Mouse (Mus musculus) spleen, adult 2 months (tissue): ENCODE results near the gene Gm2174. TPM values are rescaled to one million over a fixed set of nuclear protein-coding genes. Genes with fewer than 3 reads are reported as not detected.

ENCODE experiments used
- DNase-seq, 2 experiments: peaks; one replicate each; pipeline versions ENCODE4 v3.0.0 to v3.0.0-alpha.2; 2012 to 2021; ENCODE audit warnings: low spot score in 2 of 2, low read depth in 1 of 2
- H3K27ac ChIP-seq: fragments of 200-500 bp; 2 replicates; pipeline ENCODE4 v1.5.1; 2012; ENCODE audit warnings: low read length, inconsistent platforms; ENCODE audit not compliant: insufficient read depth
- H3K27me3 ChIP-seq: fragments of 200-500 bp; 2 replicates; pipeline ENCODE4 v1.6.1; 2012; ENCODE audit warnings: mild to moderate bottlenecking, moderate library complexity, low read length, inconsistent platforms; ENCODE audit not compliant: control insufficient read depth, insufficient read depth
- H3K36me3 ChIP-seq: fragments of 200-500 bp; 2 replicates; pipeline ENCODE4 v1.6.1; 2012; ENCODE audit warnings: mild to moderate bottlenecking, low read length, inconsistent platforms; ENCODE audit not compliant: control insufficient read depth, insufficient read depth
- H3K4me1 ChIP-seq: fragments of 200-500 bp; 2 replicates; pipeline ENCODE4 v1.6.1; 2011; ENCODE audit warnings: inconsistent platforms; ENCODE audit not compliant: control insufficient read depth, insufficient read depth, insufficient read length
- H3K4me3 ChIP-seq: fragments of 200-500 bp; 2 replicates; pipeline ENCODE4 v1.5.1; 2011; ENCODE audit warnings: mild to moderate bottlenecking, inconsistent platforms; ENCODE audit not compliant: insufficient read depth, insufficient read length; ENCODE audit errors: extremely low read depth
- CTCF ChIP-seq: fragments of 200-500 bp; IDR thresholded peaks from 2 replicates; pipeline ENCODE4 v1.5.1; 2011; ENCODE audit warnings: mild to moderate bottlenecking, inconsistent platforms; ENCODE audit not compliant: insufficient read depth, insufficient read length, insufficient replicate concordance; ENCODE audit errors: extremely low read depth
- POLR2A ChIP-seq: fragments of 200-500 bp; IDR thresholded peaks from 2 replicates; pipeline ENCODE4 v1.6.1; 2011; ENCODE audit warnings: low read depth, low read length, inconsistent platforms
- WGBS: fragments of 180-500 bp; shearing (Covaris S2); methylation state at CpG from one replicate; pipeline ENCODE4 v1.1.7; 2018; 5-methylcytosine and 5-hydroxymethylcytosine counted together
- polyA plus RNA-seq: library from polyadenylated mRNA; depleted of rRNA; stranded (reverse); fragments of >200 nt; gene quantifications from 2 replicates; pipeline ENCODE4 v1.2.3, GENCODE M21; 2012; rRNA removed

Gene Gm2174
- polyA plus RNA-seq, 1 experiment = not detected

DNA sequence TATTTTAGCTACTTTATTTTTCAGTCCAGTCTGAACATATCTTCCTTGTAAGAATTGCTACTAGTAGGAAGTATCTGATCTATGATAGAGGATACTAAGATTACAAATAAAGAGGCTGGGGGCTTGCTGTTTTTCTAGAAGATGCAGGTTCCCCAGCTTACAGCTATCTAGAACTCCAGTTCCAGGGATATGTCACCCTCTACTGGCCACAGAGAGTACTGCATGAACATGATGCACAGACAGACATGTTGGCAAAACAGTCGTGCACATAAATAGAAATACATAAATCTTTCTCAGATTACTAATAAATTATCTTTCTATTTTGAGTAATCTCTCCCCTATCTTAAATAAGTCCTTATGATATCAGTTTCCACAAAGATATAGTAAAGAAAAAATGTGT, 42.0 kb downstream of the Gm2174 start:
- H3K4me1 ChIP-seq = no peaks in the 10 kb centered on the region
- WGBS = 16% methylated on average over 1 of the region's 1 CpGs
- TF ChIP-seq POLR2A = no peak
- peak; percentile 37; the same call in 1 of the 2 replicates for TF ChIP-seq CTCF
- no peak overlapping the region for H3K4me3 ChIP-seq
- no peak overlapping the region for H3K27ac ChIP-seq
- DNase-seq = peak; percentile 40 to 60
- peaks cover 1% of the 10 kb centered on the region; the same call in 1 of the 2 replicates for H3K36me3 ChIP-seq
- no peaks in the 10 kb centered on the region for H3K27me3 ChIP-seq

DNA sequence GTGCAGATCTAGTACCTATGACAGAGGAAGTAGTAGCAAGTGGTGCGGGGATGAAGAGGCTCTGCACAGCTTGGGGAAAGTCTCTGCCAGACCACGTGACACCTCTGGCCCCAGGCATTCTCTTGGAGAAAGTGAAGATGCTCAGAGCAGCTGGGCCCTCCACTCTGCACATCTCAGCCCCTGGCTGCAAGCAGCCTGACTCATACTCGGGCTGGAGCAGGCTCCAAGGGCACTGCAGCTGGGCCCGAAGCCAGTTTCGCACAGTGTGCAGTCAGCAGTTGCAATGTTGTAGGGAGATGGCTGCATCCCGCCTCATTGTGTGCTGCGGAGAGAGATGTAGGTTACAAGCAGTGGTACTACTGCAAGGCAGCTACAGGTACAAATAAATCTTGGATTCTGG, 49.5 kb downstream of the Gm2174 start:
- TF ChIP-seq CTCF (no peak), POLR2A (no peak)
- H3K27ac ChIP-seq = no peak overlapping the region
- DNase-seq = no peak
- H3K4me1 ChIP-seq = no peaks in the 10 kb centered on the region
- no peak overlapping the region for H3K4me3 ChIP-seq
- H3K36me3 ChIP-seq = peaks cover 4% of the 10 kb centered on the region
- WGBS = 82% methylated on average over 7 of the region's 7 CpGs
- H3K27me3 ChIP-seq = no peaks in the 10 kb centered on the region

Other genes starting within 250 kb of the Gm2174 start
- gene Gm773, start 235.1 kb upstream of the Gm2174 start, polyA plus RNA-seq = not detected in 2 replicates
- 0.11 and 0.12 TPM in 2 replicates for gene Zfp449, start 101.6 kb upstream of the Gm2174 start, polyA plus RNA-seq
- 0.43 and 0.62 TPM in 2 replicates for gene Smim10l2a, start 73.4 kb upstream of the Gm2174 start, polyA plus RNA-seq
- 6.6 and 7.2 TPM in 2 replicates for gene Ints6l, start 6.9 kb downstream of the Gm2174 start, polyA plus RNA-seq
- gene Gm10477, start 76.8 kb downstream of the Gm2174 start, polyA plus RNA-seq = not detected in 2 replicates
- not detected in 2 replicates for gene Gm648, start 101.6 kb downstream of the Gm2174 start, polyA plus RNA-seq
- gene Mmgt1, start 150.1 kb downstream of the Gm2174 start, polyA plus RNA-seq = 1.9 and 2.0 TPM in 2 replicates
- 8.5 and 9.4 TPM in 2 replicates for gene Slc9a6, start 161.8 kb downstream of the Gm2174 start, polyA plus RNA-seq